Mouse (Mus musculus) lung, postnatal 4 days (tissue): ENCODE measurements at regions not wholly inside any gene's neighbourhood (a gene's known extent, or its start where the extent isn't known, plus 50 kb on each side); places are given as distances from the start of the nearest gene placed in this dataset.

ENCODE experiments used
- DNase-seq, 2 experiments: peaks; one replicate each; pipeline ENCODE4 v3.0.0; 2021

GRCm38 (mm10) chr1:193672681-193673080 is 302.6 kb upstream of the Camk1g start:
- no peak for DNase-seq

- no peak for DNase-seq
These were observed 301.7 kb upstream of the Camk1g start for GRCm38 (mm10) chr1:193671816-193672254.

GRCm38 (mm10) chr1:193671046-193671445 is 300.9 kb upstream of the Camk1g start:
- DNase-seq: no peak

- no peak for DNase-seq
These were observed 299.9 kb upstream of the Camk1g start for GRCm38 (mm10) chr1:193670008-193670407.

- no peak for DNase-seq
These were observed 298.7 kb upstream of the Camk1g start for GRCm38 (mm10) chr1:193668841-193669240.

- no peak for DNase-seq
These were observed 295.8 kb upstream of the Camk1g start for GRCm38 (mm10) chr1:193665854-193666253.

- DNase-seq: no peak
These were observed 294.5 kb upstream of the Camk1g start for GRCm38 (mm10) chr1:193664569-193664968.

GRCm38 (mm10) chr1:193663587-193663986 is 293.5 kb upstream of the Camk1g start:
- no peak for DNase-seq

- DNase-seq: no peak
These were observed 292.2 kb upstream of the Camk1g start for GRCm38 (mm10) chr1:193662166-193662890.

GRCm38 (mm10) chr1:193661377-193661776 is 291.3 kb upstream of the Camk1g start:
- no peak for DNase-seq

- no peak for DNase-seq
These were observed 285.1 kb upstream of the Camk1g start for GRCm38 (mm10) chr1:193655076-193655677.

GRCm38 (mm10) chr1:193650275-193650674 is 280.2 kb upstream of the Camk1g start:
- no peak for DNase-seq

GRCm38 (mm10) chr1:193649400-193649799 is 279.3 kb upstream of the Camk1g start:
- no peak for DNase-seq

- no peak for DNase-seq
These were observed 277.5 kb upstream of the Camk1g start for GRCm38 (mm10) chr1:193647371-193648270.

- no peak for DNase-seq
These were observed 274.4 kb upstream of the Camk1g start for GRCm38 (mm10) chr1:193644506-193644905.

- DNase-seq: no peak
These were observed 266.4 kb upstream of the Camk1g start for GRCm38 (mm10) chr1:193636451-193636850.

- no peak for DNase-seq
These were observed 262.0 kb upstream of the Camk1g start for GRCm38 (mm10) chr1:193632115-193632514.

GRCm38 (mm10) chr1:193629887-193630286 is 259.8 kb upstream of the Camk1g start:
- DNase-seq: no peak

- no peak for DNase-seq
These were observed 257.1 kb upstream of the Camk1g start for GRCm38 (mm10) chr1:193626924-193627849.

GRCm38 (mm10) chr1:193625101-193625956 is 255.2 kb upstream of the Camk1g start:
- DNase-seq: no peak

GRCm38 (mm10) chr1:193623571-193623970 is 253.5 kb upstream of the Camk1g start:
- DNase-seq: no peak
